Mouse (Mus musculus) liver, adult 2 months (tissue): ENCODE data around the gene Tdrkh.

Experiments
- CTCF ChIP-seq: fragments of 200-500 bp; IDR thresholded peaks from 2 replicates; pipeline ENCODE4 v1.5.1; 2011; ENCODE audit warnings: low read depth, low read length, control low read depth
- POLR2A ChIP-seq: fragments of 200-500 bp; IDR thresholded peaks from 2 replicates; pipeline ENCODE4 v1.6.1; 2011; ENCODE audit warnings: low read length, control low read depth; ENCODE audit not compliant: insufficient read depth; ENCODE audit errors: extremely low read depth

- TF ChIP-seq POLR2A (no peak), CTCF (peak; percentile 78)
These were observed 43.5 kb downstream of the Tdrkh start for GRCm38 (mm10) chr3:94456529-94457000.
